Mouse (Mus musculus) liver, postnatal 0 days (tissue): ENCODE measurements at regions not wholly inside any gene's neighbourhood (a gene's known extent, or its start where the extent isn't known, plus 50 kb on each side); places are given as distances from the start of the nearest gene placed in this dataset.

Experiments
- CTCF ChIP-seq: sonication (generic); IDR thresholded peaks from 2 replicates; pipeline ENCODE4 v1.5.1; 2016; ENCODE audit warnings: antibody characterized with exemption, low read depth
- EP300 ChIP-seq: IDR thresholded peaks from 2 replicates; pipeline ENCODE4 v1.6.1; 2016; ENCODE audit warnings: antibody characterized with exemption, low read depth, mild to moderate bottlenecking

GRCm38 (mm10) chrX:11807883-11808262, 352.3 kb downstream of the Bcor start:
- TF ChIP-seq EP300 = no peak
- no peak for TF ChIP-seq CTCF
